19 mouse cellular contexts compared by ENCODE assay signal in genomic region chr1:154705882-154706565, GRCm38 (mm10).
DNase-seq lines count a peak whose midpoint lies in the region; ATAC-seq lines count a peak whose summit lies in the region.
"Had no signal": no experiment of that assay in that cellular context is flagged by ENCODE, and none has a peak within 500 bp of the region (broad histone marks: within the 10 kb centered on the region; RNA-seq: fewer than 3 reads in every experiment).

No protein-coding gene starts in this region.

- WGBS in kidney, embryonic 15.5 days: 20% methylated on average over 7 of the region's 7 CpGs
- 28% methylated on average over 7 of the region's 7 CpGs for WGBS in neural tube, embryonic 11.5 days
- 32% methylated on average over 7 of the region's 7 CpGs for WGBS in neural tube, embryonic 14.5 days

- H3K4me1 ChIP-seq in kidney, embryonic 15.5 days: peaks cover 17% of the 10 kb centered on the region
- H3K4me1 ChIP-seq in neural tube, embryonic 11.5 days (ENCODE audit: control insufficient read depth, insufficient read depth, low read length): 0 out of 2 replicates have a peak, but pooled peaks cover 7% of the 10 kb centered on the region
- peaks cover 5% of the 10 kb centered on the region; the same call in 1 of the 2 replicates for H3K4me1 ChIP-seq in neural tube, embryonic 14.5 days (ENCODE audit: control insufficient read depth, insufficient read depth, low read length)

- H3K27ac ChIP-seq in kidney, embryonic 15.5 days: no peak overlapping the region
- H3K27ac ChIP-seq in neural tube, embryonic 11.5 days (ENCODE audit: low read depth, low read length): no peak overlapping the region
- no peak overlapping the region; the same call in 1 of the 2 replicates for H3K27ac ChIP-seq in neural tube, embryonic 14.5 days (ENCODE audit: low read depth, low read length)
- H3K27ac ChIP-seq: gastrocnemius, adult 2 months; liver, embryonic 13.5 days had no signal

- no peaks in the 10 kb centered on the region for H3K36me3 ChIP-seq in kidney, embryonic 15.5 days
- H3K36me3 ChIP-seq in neural tube, embryonic 11.5 days (ENCODE audit: control insufficient read depth, insufficient read depth, low read length): no peaks in the 10 kb centered on the region
- H3K36me3 ChIP-seq in neural tube, embryonic 14.5 days (ENCODE audit: control insufficient read depth, insufficient read depth, low read length): no peaks in the 10 kb centered on the region
- H3K36me3 ChIP-seq: G1E; liver, embryonic 13.5 days; midbrain, embryonic 10.5 days had no signal

- peak; percentile 52; the same call in 1 of the 2 replicates for ATAC-seq in kidney, embryonic 15.5 days (replicated peaks; ENCODE audit: low FRiP score)
- peak; percentile 48; the same call in 1 of the 2 replicates for ATAC-seq in neural tube, embryonic 11.5 days (ENCODE audit: insufficient read depth, low FRiP score, low TSS enrichment)
- ATAC-seq in neural tube, embryonic 14.5 days (ENCODE audit: low read depth): peak; percentile 66
- ATAC-seq in erythroblast, adult 5-6 weeks (replicated peaks; ENCODE audit: low FRiP score, poor library complexity, severe bottlenecking): no peak
- ATAC-seq: CD4-positive, CD25-positive, alpha-beta regulatory T cell, adult 4 months; forebrain, postnatal 0 days; inflammation-experienced regulatory T-cells, adult 6 months had no signal

- H3K4me3 ChIP-seq in kidney, embryonic 15.5 days (replicated peaks): no peak overlapping the region
- no peak overlapping the region for H3K4me3 ChIP-seq in neural tube, embryonic 11.5 days (ENCODE audit: low read depth, low read length)
- H3K4me3 ChIP-seq in neural tube, embryonic 14.5 days (ENCODE audit: low read depth, low read length): no peak overlapping the region
- H3K4me3 ChIP-seq: gastrocnemius, adult 2 months; liver, embryonic 13.5 days; midbrain, embryonic 10.5 days had no signal

- peak; percentile 30 to 81 for DNase-seq in adrenal gland, adult (ENCODE audit: inconsistent age in 2 of 2, low spot score in 1 of 2)
- no peak for DNase-seq in adrenal gland, postnatal 4 days (ENCODE audit: low spot score in 2 of 2)
- DNase-seq in kidney, adult 8-10 months: no peak
- DNase-seq in neural tube, embryonic 11.5 days (ENCODE audit: low spot score): no peak
- DNase-seq in neural tube, embryonic 10.5 days (ENCODE audit: extremely low spot score, low spot score): no peak
- DNase-seq: cerebellum, adult 9-10 months; forebrain, postnatal 0 days; gastrocnemius, adult 2 months; heart, postnatal 4 days; liver, embryonic 13.5 days; lung, postnatal 14 days; thymus, adult 2 months had no signal

- H3K9ac ChIP-seq in kidney, embryonic 15.5 days: no peak overlapping the region
- no peak overlapping the region for H3K9ac ChIP-seq in neural tube, embryonic 11.5 days (ENCODE audit: low read length)
- no peak overlapping the region for H3K9ac ChIP-seq in neural tube, embryonic 14.5 days (replicated peaks; ENCODE audit: low read depth, low read length)
- H3K9ac ChIP-seq: forebrain, postnatal 0 days; liver, embryonic 13.5 days had no signal

- no peaks in the 10 kb centered on the region for H3K27me3 ChIP-seq in kidney, embryonic 15.5 days
- no peaks in the 10 kb centered on the region for H3K27me3 ChIP-seq in neural tube, embryonic 11.5 days (ENCODE audit: control insufficient read depth, insufficient read depth, low read length)
- no peaks in the 10 kb centered on the region for H3K27me3 ChIP-seq in neural tube, embryonic 14.5 days (ENCODE audit: control insufficient read depth, insufficient read depth, low read length)
- H3K27me3 ChIP-seq: liver, embryonic 13.5 days had no signal

- no peaks in the 10 kb centered on the region for H3K9me3 ChIP-seq in kidney, embryonic 15.5 days (replicated peaks)
- no peaks in the 10 kb centered on the region for H3K9me3 ChIP-seq in neural tube, embryonic 11.5 days (ENCODE audit: control insufficient read depth, low read length)
- no peaks in the 10 kb centered on the region for H3K9me3 ChIP-seq in neural tube, embryonic 14.5 days (ENCODE audit: control insufficient read depth, low read length)
- H3K9me3 ChIP-seq: liver, embryonic 13.5 days; midbrain, embryonic 10.5 days had no signal

- H3K4me2 ChIP-seq in kidney, embryonic 15.5 days: no peak overlapping the region
- H3K4me2 ChIP-seq in neural tube, embryonic 11.5 days (ENCODE audit: low read depth): no peak overlapping the region
- H3K4me2 ChIP-seq in neural tube, embryonic 14.5 days (ENCODE audit: low read depth, low read length): no peak overlapping the region
- H3K4me2 ChIP-seq: liver, embryonic 13.5 days had no signal

Comparison
In these comparisons a context has a peak if more than half of its experiments do, and no peak if none do; other contexts are left out.
1. DNase-seq: peak in adrenal gland, adult (2 of 2); none in adrenal gland, postnatal 4 days (0 of 2), kidney, adult 8-10 months (0 of 2), neural tube, embryonic 11.5 days (single experiment) and neural tube, embryonic 10.5 days (single experiment).